Mouse (Mus musculus) lung, embryonic 14.5 days (tissue): ENCODE measurements at regions not wholly inside any gene's neighbourhood (a gene's known extent, or its start where the extent isn't known, plus 50 kb on each side); places are given as distances from the start of the nearest gene placed in this dataset.

ENCODE experiments used
- ATAC-seq: fragments of 200-750 bp; cut with Nextera tagmentation; 2 replicates; pipeline ENCODE4 v1.8.0; 2017; ENCODE audit warnings: mild to moderate bottlenecking, moderate TSS enrichment, moderate library complexity; ENCODE audit not compliant: insufficient read depth
- DNase-seq: peaks from one replicate; pipeline ENCODE4 v3.0.0-alpha.2; 2015
- H3K27ac ChIP-seq: fragments of 300-500 bp; sonication (generic); 2 replicates; pipeline ENCODE4 v1.5.1; 2014; ENCODE audit warnings: low read depth, mild to moderate bottlenecking, moderate library complexity
- H3K27me3 ChIP-seq: fragments of 300-500 bp; sonication (generic); 2 replicates; pipeline ENCODE4 v1.6.1; 2014; ENCODE audit warnings: low read length, control low read depth; ENCODE audit not compliant: insufficient read depth
- H3K36me3 ChIP-seq: fragments of 300-500 bp; sonication (generic); 2 replicates; pipeline ENCODE4 v1.6.1; 2014; ENCODE audit warnings: control low read depth; ENCODE audit not compliant: insufficient read depth
- H3K4me1 ChIP-seq: fragments of 300-500 bp; sonication (generic); 2 replicates; pipeline ENCODE4 v1.6.1; 2014; ENCODE audit warnings: antibody characterized with exemption, control low read depth; ENCODE audit not compliant: insufficient read depth
- H3K4me2 ChIP-seq: fragments of 300-500 bp; sonication (generic); 2 replicates; pipeline ENCODE4 v1.6.1; 2014; ENCODE audit warnings: mild to moderate bottlenecking
- H3K4me3 ChIP-seq: fragments of 300-500 bp; sonication (generic); 2 replicates; pipeline ENCODE4 v1.5.1; 2014; ENCODE audit warnings: low read depth, low read length
- H3K9ac ChIP-seq: fragments of 300-500 bp; sonication (generic); 2 replicates; pipeline ENCODE4 v1.6.1; 2014
- H3K9me3 ChIP-seq: fragments of 300-500 bp; sonication (generic); 2 replicates; pipeline ENCODE4 v1.6.1; 2016; ENCODE audit warnings: low read depth, low read length, control low read depth
- CTCF ChIP-seq: IDR thresholded peaks from 2 replicates; pipeline ENCODE4 v1.5.1; 2016; ENCODE audit warnings: antibody characterized with exemption, low read depth
- WGBS: fragments of 180-500 bp; shearing (Covaris S2); extraction: QIAGEN DNeasy Blood & Tissue Kit; methylation state at CpG from one replicate; pipeline ENCODE4 v1.1.7; 2014; 5-methylcytosine and 5-hydroxymethylcytosine counted together

DNA sequence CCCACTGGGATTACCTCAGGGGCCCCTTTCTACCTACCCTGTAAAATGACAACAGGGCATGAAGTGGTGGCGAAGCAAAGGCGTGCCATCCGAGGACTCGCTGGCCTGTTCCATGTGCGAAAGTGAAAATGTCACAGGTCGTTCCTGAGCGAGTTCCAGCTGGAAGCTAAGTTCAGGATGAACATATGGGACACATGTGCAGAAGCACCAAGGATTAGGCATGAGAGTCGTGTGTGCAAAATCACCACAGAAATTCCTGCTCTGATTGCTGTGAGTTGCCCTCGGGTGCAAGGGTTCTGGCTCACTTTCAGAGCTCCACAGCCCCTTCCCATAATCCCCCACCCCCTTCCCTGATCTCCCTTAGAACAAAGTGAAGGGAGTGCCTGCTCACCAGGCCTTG lies 147.6 kb upstream of the Nfe2l3 start:
- DNase-seq (no peak), ATAC-seq (no peak)
- TF ChIP-seq CTCF = no peak
- no peaks in the 10 kb centered on the region for H3K27me3 ChIP-seq
- H3K9ac ChIP-seq = no peak overlapping the region
- no peak overlapping the region for H3K27ac ChIP-seq
- no peak overlapping the region for H3K4me3 ChIP-seq
- 61% methylated on average over 9 of the region's 9 CpGs for WGBS
- no peaks in the 10 kb centered on the region for H3K36me3 ChIP-seq
- H3K9me3 ChIP-seq = no peaks in the 10 kb centered on the region
- peaks cover 9% of the 10 kb centered on the region for H3K4me1 ChIP-seq
- H3K4me2 ChIP-seq = no peak overlapping the region

DNA sequence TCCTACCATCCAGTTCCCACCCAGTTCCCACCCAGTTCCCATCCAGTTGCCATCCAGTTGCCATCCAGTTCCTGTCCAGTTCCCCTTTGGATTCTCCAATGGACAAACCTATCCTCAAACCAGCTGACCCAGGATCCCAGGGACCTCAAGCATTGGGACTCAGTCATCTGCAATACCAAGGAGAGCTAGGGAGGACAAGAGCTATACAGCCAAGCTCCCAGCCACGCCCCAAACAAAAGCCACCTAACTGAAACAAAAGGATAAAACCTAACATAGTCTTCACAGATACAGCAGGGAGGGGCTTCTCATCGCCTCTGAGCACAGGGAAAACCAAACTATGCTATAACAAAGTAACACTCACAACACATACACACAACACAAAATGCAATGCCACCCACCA lies 145.6 kb upstream of the Nfe2l3 start:
- no peaks in the 10 kb centered on the region for H3K27me3 ChIP-seq
- no peak overlapping the region for H3K27ac ChIP-seq
- 75% methylated on average over 2 of the region's 2 CpGs for WGBS
- H3K4me1 ChIP-seq = peaks cover 9% of the 10 kb centered on the region
- no peak overlapping the region for H3K9ac ChIP-seq
- TF ChIP-seq CTCF = no peak
- H3K36me3 ChIP-seq = no peaks in the 10 kb centered on the region
- H3K4me2 ChIP-seq = no peak overlapping the region
- no peaks in the 10 kb centered on the region for H3K9me3 ChIP-seq
- DNase-seq = no peak
- H3K4me3 ChIP-seq = no peak overlapping the region
- no peak for ATAC-seq

DNA sequence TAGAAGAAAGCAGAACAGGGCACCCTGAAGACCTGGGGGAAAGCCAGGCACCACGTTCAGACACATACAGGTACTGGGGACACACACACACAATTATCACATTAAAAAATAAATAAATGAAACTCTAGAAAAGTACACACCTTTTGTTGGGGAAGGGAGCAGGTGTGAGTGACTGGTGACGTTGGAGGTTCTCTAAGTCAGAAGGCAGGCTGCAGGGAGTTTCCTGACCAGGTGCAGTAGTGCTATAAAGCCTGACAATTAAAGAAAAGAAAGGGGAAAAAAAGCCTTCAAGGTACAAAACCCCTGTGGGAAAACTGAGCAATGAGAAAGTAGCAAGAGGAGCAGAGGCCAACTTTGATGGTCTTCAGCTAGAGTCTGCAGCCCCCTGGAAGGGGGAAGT lies 145.1 kb upstream of the Nfe2l3 start:
- no peak for DNase-seq
- ATAC-seq = no peak
- Histone ChIP-seq H3K9ac (no peak overlapping the region), H3K27ac (no peak overlapping the region), H3K27me3 (no peaks in the 10 kb centered on the region), H3K4me2 (no peak overlapping the region), H3K9me3 (no peaks in the 10 kb centered on the region), H3K4me1 (peaks cover 9% of the 10 kb centered on the region), H3K4me3 (no peak overlapping the region), H3K36me3 (no peaks in the 10 kb centered on the region)
- 35% methylated on average over 2 of the region's 2 CpGs for WGBS
- TF ChIP-seq CTCF = no peak

DNA sequence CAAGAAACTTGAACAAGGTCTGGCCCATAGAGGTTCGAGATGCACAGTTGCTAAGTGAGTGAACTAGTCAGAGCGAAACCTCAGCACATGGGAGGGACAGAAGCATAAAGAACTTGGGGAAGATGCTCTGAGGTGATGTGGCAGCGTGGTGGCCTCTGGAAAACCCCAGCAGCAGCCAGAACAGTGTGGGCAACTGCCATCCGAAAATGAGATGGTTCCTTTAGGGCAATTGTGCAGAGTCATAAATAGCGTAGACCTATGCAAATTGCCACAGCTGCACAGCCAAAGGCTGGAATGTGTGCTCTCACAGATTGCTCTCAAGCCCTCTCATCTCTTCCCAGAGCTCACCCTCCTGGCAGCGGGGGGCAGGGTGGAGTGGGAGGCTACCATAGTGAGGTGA lies 144.7 kb upstream of the Nfe2l3 start:
- 55% methylated on average over 6 of the region's 6 CpGs for WGBS
- TF ChIP-seq CTCF = no peak
- ATAC-seq (no peak), DNase-seq (no peak)
- Histone ChIP-seq H3K4me3 (no peak overlapping the region), H3K27ac (no peak overlapping the region), H3K36me3 (no peaks in the 10 kb centered on the region), H3K9ac (no peak overlapping the region), H3K27me3 (no peaks in the 10 kb centered on the region), H3K4me2 (no peak overlapping the region), H3K9me3 (no peaks in the 10 kb centered on the region), H3K4me1 (peaks cover 9% of the 10 kb centered on the region)

DNA sequence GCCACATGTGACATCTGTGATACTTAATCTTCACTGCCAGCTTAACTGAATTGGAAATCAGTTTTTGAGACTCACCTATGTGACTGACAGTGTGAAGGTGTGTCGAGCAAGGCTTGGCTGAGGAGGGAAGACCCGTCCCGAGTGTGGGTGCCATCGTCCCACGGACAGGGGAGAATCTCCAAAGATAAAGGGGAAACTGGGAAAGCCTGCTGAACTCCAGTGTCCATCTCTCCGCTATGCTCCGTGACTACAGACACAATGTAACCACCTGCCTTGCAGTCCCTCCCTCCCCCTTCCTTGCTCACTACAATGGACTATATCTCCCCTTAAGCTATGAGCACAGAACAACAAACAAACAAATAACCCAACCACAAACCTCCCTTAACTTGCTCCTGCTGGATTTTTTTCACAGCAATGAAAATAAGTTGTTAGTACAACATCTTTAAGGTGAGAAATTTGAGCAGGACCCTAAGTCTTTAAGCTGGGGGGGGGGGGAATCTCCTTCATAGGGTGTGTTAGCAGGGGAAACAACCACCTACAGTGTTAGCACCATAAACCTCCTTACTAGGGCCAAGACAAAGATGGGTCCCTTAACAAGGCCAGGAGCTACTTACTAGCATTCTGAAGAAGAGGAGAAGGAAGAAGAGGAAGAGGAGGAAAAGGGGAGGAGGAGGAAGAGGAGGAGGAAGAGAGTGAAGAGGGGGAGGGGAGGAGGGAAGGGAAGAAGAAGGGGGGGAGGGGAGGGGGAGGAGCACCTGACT lies 144.0 kb upstream of the Nfe2l3 start:
- WGBS = 55% methylated on average over 7 of the region's 7 CpGs
- H3K4me3 ChIP-seq = no peak overlapping the region
- no peak for TF ChIP-seq CTCF
- H3K4me1 ChIP-seq = peaks cover 9% of the 10 kb centered on the region
- no peaks in the 10 kb centered on the region for H3K9me3 ChIP-seq
- H3K36me3 ChIP-seq = no peaks in the 10 kb centered on the region
- no peak overlapping the region for H3K4me2 ChIP-seq
- ATAC-seq (no peak), DNase-seq (no peak)
- no peaks in the 10 kb centered on the region for H3K27me3 ChIP-seq
- no peak overlapping the region for H3K27ac ChIP-seq
- H3K9ac ChIP-seq = no peak overlapping the region

DNA sequence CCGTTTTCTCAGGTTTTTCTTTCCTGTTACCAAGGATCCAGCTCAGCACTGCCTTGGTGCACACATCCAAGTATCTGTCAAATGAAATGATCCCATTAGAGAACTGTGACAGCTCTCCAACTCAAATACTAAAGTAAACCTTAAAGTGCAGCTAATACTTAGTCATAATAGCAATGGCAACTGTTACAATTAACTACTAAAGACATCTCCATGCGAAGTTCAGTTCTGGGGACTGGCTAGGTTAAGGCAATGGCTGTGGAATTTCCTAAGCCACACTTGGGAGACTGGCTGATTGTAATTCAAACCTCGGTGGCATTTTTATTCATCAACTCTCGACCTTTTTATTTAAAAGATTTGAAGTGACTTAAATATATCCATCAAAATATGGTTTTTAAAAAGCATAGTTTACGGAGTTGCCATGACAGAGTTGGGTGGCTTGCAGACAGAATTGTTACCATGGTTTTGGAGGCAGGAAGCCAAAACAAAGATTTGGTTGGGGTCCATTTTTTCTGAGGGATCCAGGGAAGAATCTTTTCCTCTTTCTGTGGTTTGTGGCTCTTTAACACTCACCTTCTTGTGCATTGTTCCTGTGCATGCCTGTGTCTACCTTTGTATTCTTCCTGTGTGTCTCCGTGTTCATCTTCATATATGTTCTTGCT lies 143.3 kb upstream of the Nfe2l3 start:
- Histone ChIP-seq H3K27me3 (no peaks in the 10 kb centered on the region), H3K36me3 (no peaks in the 10 kb centered on the region), H3K4me2 (no peak overlapping the region), H3K27ac (no peak overlapping the region), H3K4me3 (no peak overlapping the region), H3K9me3 (no peaks in the 10 kb centered on the region), H3K4me1 (peaks cover 6% of the 10 kb centered on the region), H3K9ac (no peak overlapping the region)
- no peak for TF ChIP-seq CTCF
- 59% methylated on average over 6 of the region's 6 CpGs for WGBS
- no peak for DNase-seq
- ATAC-seq = no peak

DNA sequence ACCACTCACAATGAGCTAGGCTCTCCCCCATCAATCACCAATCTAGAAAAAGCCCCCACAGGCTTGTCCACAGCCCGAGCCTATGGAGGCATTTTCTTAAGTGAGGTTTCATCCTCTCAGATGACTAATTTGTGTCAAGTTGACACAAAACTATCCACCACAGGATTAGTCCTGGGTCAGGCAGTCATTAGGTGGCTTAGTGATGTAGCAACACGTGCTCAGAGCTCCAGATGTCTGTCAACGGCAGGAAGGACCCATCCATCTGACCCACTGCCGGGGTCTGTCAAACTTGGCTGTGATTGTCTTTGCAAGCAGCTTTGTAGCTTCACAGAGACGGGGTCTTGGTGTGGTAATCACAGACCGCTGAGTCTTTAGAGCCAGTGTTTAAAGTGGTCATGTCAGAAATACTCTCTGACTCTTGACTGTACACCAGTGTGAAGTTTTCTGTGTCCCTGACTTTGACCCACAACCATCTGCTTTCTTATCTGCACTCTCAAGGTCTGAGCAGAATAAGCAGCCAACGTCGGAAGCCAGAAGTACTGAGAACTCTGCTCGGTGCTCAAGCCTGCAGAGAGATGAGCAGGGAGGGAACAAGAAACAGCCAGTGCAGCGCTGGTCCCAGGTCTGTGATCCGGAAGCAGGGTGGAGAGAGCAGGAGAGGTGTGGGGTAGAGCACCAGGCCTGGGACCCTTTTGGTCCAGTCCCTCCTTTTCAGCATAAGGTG lies 131.6 kb upstream of the Nfe2l3 start:
- H3K27me3 ChIP-seq = no peaks in the 10 kb centered on the region
- WGBS = 50% methylated on average over 11 of the region's 11 CpGs
- no peak overlapping the region for H3K9ac ChIP-seq
- no peaks in the 10 kb centered on the region for H3K9me3 ChIP-seq
- H3K4me1 ChIP-seq = no peaks in the 10 kb centered on the region
- TF ChIP-seq CTCF = no peak
- H3K4me3 ChIP-seq = no peak overlapping the region
- DNase-seq = no peak
- H3K4me2 ChIP-seq = no peak overlapping the region
- no peaks in the 10 kb centered on the region for H3K36me3 ChIP-seq
- no peak for ATAC-seq
- H3K27ac ChIP-seq = no peak overlapping the region
